Mouse (Mus musculus): Measurements from ENCODE around the gene Tex2.

GRCm38 (mm10) chr11:106488126-106488561 lies 125.1 kb downstream of the Tex2 start:
- TF ChIP-seq CTCF (IDR thresholded peaks at IDR 0.05; ENCODE audit: control insufficient read depth, insufficient read depth, low read length) (no peak), POLR2A (IDR thresholded peaks at IDR 0.05; ENCODE audit: borderline replicate concordance, control insufficient read depth, low read depth, low read length) (no peak)

All from bone marrow, adult 2 months (tissue).